Mouse (Mus musculus) retina, adult 2 months (tissue): ENCODE measurements around the gene Nol4l.

Source experiments
- DNase-seq: peaks from one replicate; pipeline ENCODE4 v3.0.0-alpha.2; 2012; ENCODE audit warnings: low read depth, low spot score

Nol4l gene

DNA sequence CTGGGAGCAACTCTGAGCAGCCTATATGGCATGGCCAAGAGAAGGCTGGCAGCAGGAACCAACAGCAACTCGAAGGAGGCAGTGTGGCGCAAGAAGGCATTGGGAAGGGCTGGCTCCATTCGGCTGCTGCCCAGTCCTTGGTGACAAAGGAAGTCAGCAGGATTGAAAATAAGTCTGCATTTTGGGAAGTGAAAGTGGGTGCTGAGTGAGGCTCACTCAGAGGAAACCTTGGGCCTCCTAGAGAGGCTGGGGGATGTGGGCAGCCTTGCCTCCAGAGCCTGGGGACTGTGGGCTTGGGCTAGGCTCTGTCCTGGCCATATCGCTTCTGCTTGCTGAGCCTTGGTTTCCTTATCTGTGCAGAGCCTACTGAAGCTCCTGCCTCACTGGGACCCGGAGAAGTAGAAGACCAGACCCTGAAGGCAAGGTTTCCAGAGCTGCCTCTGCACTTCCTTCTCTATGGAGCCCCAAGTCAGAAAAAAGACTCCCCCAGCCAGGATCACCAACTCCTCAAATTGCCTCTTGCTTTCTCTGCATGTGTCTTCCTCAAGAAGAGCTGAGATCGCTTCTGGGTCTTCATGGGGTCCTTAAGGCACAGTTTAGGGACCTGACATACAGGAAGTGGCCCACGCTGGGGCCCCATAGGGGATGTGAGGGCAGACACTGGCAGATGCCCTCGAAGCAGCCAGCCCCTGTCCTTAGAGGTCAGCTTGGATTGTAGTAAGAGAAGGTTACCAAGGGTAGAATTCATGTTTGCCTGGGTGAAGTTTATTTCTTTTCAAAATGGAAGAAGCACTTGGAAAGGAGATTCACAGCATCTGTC is 14.3 kb upstream of the Nol4l start:
- DNase-seq, result no peak

GRCm38 (mm10) chr2:153542936-153543668 is 13.3 kb upstream of the Nol4l start:
- no peak for DNase-seq

- no peak for DNase-seq
Measured at GRCm38 (mm10) chr2:153538898-153539297, 9.1 kb upstream of the Nol4l start.

DNA sequence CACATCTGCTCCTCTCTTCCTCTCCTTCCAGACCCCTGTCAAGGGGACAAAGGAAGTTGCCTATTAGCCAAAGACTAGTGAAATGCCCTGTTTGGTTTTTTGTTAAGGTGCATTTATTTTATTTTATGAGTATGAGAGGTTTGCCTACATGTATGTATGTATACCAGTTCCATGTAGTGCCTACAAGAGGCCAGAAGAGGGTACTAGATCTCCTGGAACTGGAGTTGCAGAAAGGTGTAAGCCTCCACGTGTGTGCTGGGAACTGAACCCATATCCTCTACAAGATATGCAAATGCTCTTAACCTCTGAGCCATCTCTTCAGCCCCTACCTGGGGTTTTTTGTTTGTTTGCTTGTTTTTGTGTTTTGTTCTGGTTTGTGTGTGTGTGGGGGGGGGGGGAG is 4.2 kb upstream of the Nol4l start:
- no peak for DNase-seq

DNA sequence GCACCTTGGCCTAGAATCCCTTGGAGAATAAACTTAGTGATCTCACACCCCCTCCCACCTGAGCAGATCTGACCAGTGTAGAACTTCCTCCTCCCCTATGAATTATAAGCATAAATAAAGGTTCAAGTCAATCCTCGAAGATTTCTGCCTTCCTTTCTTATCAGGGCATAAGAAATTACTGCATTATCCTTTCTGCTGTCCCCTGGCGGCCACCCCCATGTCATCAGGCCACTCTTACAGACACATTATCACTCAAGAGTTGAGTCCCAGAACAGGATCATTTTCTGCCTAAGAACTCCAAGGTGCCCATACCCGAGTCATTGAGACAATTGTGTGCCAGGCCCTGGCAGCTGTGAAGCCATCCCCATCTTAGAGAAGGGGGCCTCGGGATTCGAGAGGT is 1.2 kb upstream of the Nol4l start:
- DNase-seq, result no peak

DNA sequence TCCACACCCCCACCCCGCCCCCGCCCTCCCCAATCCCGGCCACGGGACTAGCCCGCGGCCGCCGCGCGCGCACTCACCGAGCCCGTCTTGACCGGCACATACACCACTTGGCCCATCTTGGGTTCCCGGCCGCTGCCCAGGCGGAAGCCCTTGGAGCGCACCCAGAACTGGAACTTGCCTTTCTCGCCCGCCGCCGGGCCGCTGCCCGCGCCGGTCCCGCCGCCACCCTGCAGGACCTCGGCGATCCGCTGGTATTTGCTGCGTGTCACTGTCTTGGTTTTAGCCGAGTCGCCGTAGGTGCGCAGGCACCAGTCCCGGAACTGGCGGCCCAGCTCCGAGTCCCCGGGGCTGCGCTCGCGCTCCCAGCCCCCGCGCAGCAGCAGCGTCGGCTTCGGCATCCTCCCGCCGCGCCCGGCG is 398 bp downstream of the Nol4l start:
- no peak for DNase-seq

DNA sequence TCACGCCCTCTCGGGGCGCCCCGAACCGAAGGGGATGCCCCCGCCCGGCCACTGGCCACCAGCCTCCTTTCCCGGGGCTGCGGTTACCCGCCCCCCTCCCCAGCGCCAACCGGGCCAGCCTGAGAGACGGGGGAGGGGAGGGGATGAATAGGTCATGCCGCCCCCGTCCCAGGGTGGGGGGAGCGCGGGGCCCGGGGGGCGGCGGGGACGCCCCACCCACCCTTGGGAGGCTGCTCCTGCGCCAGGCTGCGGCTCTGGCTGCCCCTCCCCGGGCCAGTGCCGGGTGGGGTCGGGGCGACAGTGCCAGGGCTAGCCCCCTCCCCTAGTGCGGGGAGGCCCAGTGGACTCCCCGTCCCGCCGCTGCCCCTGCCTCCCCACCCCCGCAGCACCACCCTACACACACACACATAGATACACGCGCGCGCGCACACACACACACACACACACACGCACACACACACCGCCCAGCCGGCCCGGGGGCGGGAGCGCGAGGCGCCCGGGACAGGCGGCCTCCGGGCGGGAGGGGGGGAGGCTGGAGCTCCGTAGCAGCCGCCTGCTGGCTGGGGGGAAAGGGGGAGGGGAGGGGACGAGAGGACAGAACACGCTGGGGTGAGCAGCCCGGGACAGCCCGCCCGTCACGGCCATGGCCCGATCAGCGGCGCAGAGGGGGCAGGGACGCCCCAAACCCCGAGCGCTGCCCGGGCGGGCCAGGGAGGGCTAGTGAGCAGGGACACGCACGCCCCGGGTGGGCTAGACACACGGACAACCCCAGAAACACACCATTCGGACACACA is 1.0 kb downstream of the Nol4l start:
- DNase-seq, result no peak

DNA sequence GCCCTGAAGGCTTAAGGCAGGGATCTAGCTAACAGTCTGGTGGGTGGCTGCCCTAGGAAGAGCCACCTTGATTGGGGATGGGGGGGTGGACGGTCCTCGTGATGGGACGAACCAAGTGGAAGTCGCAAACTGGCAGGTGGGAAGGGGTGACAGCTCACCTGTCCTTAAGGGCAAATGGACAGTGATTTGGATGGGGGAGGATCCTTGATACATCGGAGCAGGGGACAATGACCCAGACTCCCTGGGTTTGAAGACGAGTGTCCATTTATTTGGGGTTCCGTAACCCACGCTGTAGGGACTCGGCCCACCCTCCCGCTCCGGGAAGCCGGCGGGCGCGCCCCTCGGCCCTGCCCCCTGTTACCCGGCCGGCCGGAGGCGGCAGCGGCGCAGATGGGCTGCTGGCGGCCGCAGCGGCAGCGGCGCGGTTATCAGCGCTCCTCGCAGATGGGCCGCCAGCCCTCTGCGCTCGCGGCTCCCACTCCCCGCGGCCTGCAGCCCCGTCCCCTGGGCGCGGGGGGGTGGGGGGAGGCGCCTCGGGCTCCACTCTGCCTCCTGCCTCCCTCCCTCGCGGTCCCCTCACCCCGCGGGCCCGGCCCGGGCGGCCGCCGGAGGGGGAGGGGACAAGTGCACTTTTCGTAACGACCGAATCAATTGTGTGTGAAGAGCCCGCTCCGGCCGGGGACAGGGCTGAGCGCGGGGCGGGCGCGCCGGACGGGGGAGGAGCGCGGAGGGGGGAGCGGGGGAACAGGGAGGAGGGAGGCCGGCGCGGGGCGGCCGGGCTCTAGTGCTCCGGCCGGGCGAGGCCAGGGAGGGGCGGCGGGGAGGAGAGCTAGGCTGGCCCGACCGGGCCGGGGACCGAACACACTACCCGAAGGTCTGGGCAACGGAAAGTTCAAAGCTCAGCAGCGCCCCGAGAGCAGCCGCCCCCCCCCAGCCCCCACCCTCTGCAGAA is 1.9 kb downstream of the Nol4l start:
- DNase-seq, result no peak

DNA sequence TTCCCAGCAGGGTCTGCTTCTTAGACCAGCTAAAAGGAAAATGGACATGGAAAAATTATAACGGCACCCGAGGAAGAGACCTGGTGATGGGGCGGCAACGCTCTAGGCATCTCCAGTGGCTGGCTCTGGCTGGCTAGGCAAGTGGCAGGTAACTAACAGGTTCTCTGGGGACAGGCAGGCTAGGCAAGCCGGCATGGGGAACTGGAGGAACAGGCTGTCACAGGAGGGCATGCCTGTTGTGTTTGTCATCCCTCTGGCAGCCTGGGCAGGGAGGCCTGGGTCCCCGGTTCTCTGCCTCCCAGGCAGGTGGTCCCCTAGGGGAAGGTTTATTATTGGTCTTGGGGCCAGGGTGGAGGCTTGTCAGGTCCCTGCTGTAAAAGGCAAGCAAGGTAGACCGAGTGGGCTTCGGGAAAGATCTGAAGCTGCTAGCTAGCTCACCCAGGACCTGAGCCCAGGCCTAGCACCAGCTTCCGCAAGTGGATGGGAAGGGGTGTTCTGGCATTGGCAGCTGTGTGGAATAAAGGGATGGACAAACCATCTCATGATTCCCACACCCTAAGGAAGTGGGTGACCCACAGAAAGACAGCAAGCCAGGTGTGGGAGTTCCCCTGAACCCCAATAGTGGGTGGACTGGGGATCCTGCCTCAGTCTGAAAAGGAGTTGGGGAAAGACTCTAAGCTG is 2.8 kb downstream of the Nol4l start:
- no peak for DNase-seq

DNA sequence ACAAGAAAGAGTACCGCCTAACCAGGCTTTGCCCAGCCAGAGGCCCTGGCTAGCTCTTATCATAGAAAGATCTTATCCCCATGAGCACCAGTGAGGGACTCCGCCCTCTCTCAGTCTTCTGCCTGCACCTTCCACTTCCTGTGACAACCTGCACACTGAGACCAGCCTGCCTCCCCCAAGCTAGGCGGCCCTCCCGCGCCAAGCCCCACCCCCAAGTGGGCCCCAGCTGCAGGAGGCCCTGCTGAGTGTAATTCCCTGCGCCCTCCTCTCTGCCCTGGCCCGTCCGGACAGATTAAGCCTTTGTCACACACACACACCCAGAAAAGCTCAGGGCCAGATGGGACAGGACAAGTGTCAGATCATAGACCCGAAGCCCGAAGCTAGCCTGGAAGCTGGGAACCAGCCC is 3.9 kb downstream of the Nol4l start:
- DNase-seq, result no peak

- no peak for DNase-seq
Measured at GRCm38 (mm10) chr2:153524727-153525126, 5.0 kb downstream of the Nol4l start.

DNA sequence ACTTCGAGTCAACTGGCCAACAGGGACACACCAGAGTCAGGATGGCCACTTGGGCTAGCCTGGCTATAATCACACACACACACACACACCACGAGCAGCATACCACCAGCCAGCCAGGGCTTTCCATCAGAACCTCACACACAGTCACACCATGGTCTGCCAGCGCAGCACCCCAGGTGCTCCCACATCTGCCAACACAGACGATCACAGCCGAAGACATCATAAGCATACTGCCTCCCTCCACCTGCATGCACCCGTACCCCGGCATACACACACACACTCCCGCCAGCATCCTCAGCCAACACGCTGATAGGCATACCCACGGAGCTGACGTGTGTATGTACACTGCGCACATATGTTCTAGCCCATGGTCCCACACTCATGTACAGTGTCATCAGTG is 6.1 kb downstream of the Nol4l start:
- DNase-seq, result no peak

- DNase-seq, result no peak
Measured at GRCm38 (mm10) chr2:153523143-153523542, 6.6 kb downstream of the Nol4l start.

- DNase-seq, result no peak
Measured at GRCm38 (mm10) chr2:153522270-153522669, 7.5 kb downstream of the Nol4l start.

- DNase-seq, result no peak
Measured at GRCm38 (mm10) chr2:153520057-153520456, 9.7 kb downstream of the Nol4l start.

- no peak for DNase-seq
Measured at GRCm38 (mm10) chr2:153516961-153517360, 12.8 kb downstream of the Nol4l start.

- DNase-seq, result no peak
Measured at GRCm38 (mm10) chr2:153515582-153515981, 14.2 kb downstream of the Nol4l start.

DNA sequence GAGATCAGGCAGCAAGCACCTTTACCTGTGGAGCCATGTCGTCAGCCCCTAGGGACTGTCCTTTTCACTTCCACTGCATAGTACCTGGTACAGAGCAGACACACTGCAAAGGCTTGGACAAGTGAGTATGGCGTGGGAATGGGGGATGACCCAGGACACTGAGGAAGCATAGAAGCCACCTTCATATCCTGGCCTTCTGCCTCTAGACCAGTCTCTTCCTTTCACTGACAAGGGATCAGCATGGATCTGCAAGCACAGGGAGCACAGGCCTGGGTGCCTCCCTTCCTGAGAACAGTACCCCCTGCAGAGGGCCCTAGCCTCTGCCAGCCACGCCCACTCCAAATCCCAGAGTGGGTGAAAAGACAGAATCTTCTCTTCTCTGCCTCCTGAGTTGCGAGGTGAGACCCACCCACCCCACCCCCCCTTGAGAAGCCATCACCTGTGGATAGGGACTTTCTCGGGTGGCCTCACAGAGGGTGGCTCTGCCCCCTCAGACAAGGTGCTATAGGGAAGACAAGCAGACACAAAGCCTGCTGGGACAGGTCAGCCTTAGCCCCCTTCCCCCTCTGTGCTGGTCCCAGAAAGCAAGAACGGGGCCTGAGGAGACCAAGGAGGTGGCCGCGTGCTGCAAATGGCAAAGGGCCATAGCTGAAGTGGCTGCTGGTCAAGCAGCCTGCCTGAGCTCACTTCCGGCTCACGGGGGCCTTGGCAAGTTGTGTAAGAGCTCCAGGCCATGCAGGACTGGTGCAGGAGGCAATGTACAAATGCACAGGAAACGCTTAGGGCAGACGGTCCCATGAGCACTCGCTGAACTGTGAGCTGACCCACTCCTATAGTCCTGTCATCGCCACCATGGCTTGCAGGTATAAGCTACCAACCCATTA is 15.0 kb downstream of the Nol4l start:
- no peak for DNase-seq

GRCm38 (mm10) chr2:153513983-153514382 is 15.8 kb downstream of the Nol4l start:
- DNase-seq, result no peak
